Mouse (Mus musculus) limb, embryonic 10.5 days (tissue): ENCODE measurements around the gene Gm10197. TPM values are rescaled to one million over a fixed set of nuclear protein-coding genes. Genes with fewer than 3 reads are reported as not detected.

Source experiments
- DNase-seq: peaks from one replicate; pipeline ENCODE4 v3.0.0-alpha.2; 2017; ENCODE audit warnings: low spot score
- H3K27ac ChIP-seq: fragments of 300-500 bp; sonication (generic); 2 replicates; pipeline ENCODE4 v1.5.1; 2016; ENCODE audit warnings: mild to moderate bottlenecking
- H3K27me3 ChIP-seq: fragments of 300-500 bp; sonication (generic); 2 replicates; pipeline ENCODE4 v1.6.1; 2016; ENCODE audit warnings: low read depth, mild to moderate bottlenecking; ENCODE audit not compliant: poor library complexity, severe bottlenecking
- H3K36me3 ChIP-seq: fragments of 300-500 bp; sonication (generic); 2 replicates; pipeline ENCODE4 v1.6.1; 2016; ENCODE audit warnings: mild to moderate bottlenecking, moderate library complexity
- H3K4me1 ChIP-seq: fragments of 300-500 bp; sonication (generic); 2 replicates; pipeline ENCODE4 v1.6.1; 2016
- H3K4me3 ChIP-seq: fragments of 300-500 bp; sonication (generic); 2 replicates; pipeline ENCODE4 v1.5.1; 2016; ENCODE audit warnings: mild to moderate bottlenecking, moderate library complexity
- H3K9me3 ChIP-seq: fragments of 300-500 bp; sonication (generic); replicated peaks from 2 replicates; pipeline ENCODE4 v1.6.1; 2016; ENCODE audit warnings: mild to moderate bottlenecking
- WGBS: fragments of 180-500 bp; shearing (Covaris S2); methylation state at CpG from one replicate; pipeline ENCODE4 v1.1.7; 2016; 5-methylcytosine and 5-hydroxymethylcytosine counted together
- polyA plus RNA-seq: library from polyadenylated mRNA; unstranded; fragments of >200 nt; fragmentation: Nextera tagmentation; extraction: Ambion mirVana; gene quantifications from 2 replicates; pipeline ENCODE4 v1.2.1, GENCODE M21; 2016

Gene Gm10197
- polyA plus RNA-seq, 1 experiment from 2014 or later: 6.6 TPM

DNA sequence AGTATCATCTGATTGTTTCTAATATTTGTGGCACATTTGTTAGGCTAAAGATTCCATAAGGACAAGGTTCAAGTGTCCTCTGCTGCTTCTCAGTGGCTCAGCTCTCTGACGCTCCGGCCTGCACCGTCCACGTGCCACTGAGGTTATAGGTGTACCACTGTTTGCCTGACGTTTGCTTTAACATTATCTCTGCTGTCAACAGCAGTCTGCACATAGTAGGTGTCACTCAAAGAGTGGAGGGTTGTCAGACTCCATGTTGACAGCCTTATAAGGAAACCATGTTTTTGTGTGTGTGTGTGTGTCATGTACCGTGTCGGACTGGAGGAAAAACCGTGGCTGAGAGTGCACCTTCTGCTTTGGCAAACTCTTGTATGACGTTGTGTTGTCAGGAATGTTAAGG lies 36.3 kb downstream of the Gm10197 start:
- WGBS: 94% methylated on average over 9 of the region's 9 CpGs

DNA sequence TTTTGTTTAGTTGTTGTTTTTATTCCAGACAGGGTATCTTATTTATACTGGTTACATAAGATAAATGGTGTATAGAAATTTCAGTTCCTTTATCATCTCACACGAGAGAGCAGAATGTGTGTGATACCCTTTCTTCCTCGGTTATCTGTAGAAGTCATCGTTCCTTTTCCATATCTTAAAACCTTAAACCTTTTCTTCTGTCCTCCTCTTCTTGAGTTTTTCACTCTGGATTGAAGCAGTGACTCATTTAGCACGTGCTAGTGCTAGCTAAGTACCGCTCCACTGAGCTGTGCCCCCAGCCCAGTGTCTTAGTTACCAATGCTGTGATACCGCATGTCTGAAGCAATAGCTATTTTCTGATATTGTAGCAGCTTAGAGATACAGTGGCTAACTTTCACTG lies 37.8 kb downstream of the Gm10197 start:
- DNase-seq: no peak
- Histone ChIP-seq H3K4me3 (no peak overlapping the region), H3K27me3 (no peaks in the 10 kb centered on the region), H3K9me3 (no peaks in the 10 kb centered on the region), H3K36me3 (peaks cover 70% of the 10 kb centered on the region), H3K27ac (no peak overlapping the region), H3K4me1 (peaks cover 13% of the 10 kb centered on the region)
- WGBS: 92% methylated on average over 6 of the region's 6 CpGs

More for the DNA sequence above, 36.3 kb downstream of the Gm10197 start:
- Histone ChIP-seq H3K4me1 (peaks cover 11% of the 10 kb centered on the region), H3K27me3 (no peaks in the 10 kb centered on the region), H3K36me3 (peaks cover 72% of the 10 kb centered on the region), H3K9me3 (no peaks in the 10 kb centered on the region), H3K4me3 (no peak overlapping the region), H3K27ac (no peak overlapping the region)
- no peak for DNase-seq

DNA sequence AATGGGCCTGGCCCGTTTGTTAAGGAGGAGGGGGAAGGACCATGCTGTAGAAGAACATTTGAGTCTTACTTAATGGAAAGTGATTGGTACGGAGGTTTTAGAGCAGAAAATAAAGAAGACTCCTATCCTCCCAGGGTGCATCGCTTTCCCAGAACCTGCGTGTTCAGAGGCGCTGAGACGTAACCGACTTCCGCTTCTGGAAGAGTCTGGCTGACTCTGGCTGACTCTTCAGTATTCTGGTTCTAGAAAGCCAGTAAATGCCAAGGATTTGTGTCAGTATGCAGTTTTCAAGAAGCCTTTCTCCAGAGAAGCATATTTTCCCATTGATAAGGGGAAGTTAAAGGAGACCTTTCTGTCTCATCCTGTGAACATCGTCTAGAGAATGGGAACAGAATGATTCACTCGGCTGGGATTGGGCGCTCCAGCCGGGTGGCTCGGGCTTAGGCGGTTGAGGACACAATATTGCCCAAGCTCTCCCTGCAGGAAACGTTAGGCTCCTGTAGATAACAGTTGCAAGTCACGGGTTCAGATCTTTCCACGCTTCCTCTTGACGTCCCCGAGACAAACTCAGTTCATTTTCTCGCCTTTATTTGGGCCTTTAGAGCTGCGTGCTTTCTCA lies 39.6 kb downstream of the Gm10197 start:
- Histone ChIP-seq H3K36me3 (peaks cover 54% of the 10 kb centered on the region), H3K27ac (no peak overlapping the region), H3K27me3 (no peaks in the 10 kb centered on the region), H3K9me3 (no peaks in the 10 kb centered on the region), H3K4me3 (no peak overlapping the region), H3K4me1 (peaks cover 19% of the 10 kb centered on the region)
- DNase-seq: no peak
- WGBS: 94% methylated on average over 21 of the region's 21 CpGs

DNA sequence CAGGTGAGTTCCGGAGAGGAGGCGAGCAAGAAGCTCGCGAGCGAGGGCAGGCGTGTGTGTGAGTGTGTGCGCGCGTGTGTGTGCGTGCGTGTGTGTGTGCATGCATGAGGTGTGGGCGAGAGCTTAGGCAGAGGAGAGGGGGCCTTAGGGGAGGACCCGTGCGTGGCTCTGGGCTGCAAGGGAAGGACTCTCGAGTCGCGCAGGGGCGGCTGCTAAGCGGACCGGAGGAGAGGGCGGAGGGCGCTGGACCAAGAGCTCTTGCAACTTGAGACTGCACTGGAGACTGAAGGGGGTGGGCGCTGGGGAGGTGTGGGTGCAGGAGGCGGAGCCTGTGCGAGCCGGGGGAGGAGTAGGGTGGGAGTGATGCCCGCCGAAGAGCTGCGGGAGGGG lies 41.6 kb downstream of the Gm10197 start:
- no peaks in the 10 kb centered on the region for H3K9me3 ChIP-seq
- H3K27ac ChIP-seq: peak overlapping the region; percentile 87
- H3K27me3 ChIP-seq: no peaks in the 10 kb centered on the region
- peak; percentile 81 for DNase-seq
- peaks cover 32% of the 10 kb centered on the region for H3K4me1 ChIP-seq
- peak overlapping the region; percentile 85 for H3K4me3 ChIP-seq
- under 1% methylated on average over 28 of the region's 29 CpGs for WGBS
- H3K36me3 ChIP-seq: peaks cover 36% of the 10 kb centered on the region

DNA sequence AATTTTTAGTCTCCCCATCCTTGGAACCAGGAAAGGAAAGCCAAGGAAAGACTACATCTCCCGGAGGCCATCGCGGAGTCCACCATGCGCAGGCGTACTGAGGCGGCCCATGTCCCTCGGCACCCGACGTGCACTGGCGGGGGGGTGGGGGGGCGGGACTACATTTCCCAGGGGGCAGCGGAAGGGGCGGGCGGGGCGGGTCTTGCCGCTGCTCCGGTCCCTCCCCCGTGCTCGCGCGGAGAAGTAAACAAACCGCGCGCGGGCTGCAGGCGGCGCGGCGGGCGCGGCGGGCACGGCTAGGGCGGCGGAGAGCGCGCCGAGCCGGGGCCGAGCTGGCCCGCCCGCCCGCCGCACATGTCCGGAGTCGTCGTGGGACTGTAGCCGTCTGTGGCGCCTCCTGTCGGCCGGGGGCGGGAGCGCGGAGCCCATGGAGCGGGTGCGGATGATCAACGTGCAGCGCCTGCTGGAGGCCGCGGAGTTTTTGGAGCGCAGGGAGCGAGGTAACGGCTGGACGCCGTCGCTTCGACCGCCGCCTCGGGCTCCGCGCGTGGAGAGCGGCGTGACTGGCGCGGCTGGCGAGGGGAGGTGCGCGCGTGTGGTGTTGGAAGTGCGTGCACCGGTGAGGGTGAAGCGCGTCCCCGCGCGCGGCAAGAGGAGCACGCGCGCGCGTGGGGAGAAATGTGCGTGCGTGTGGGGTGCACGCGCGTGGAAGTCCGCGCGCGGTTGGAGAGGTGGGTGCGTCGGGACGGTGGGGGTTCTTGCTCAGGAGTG lies 42.2 kb downstream of the Gm10197 start:
- peaks cover 30% of the 10 kb centered on the region for H3K36me3 ChIP-seq
- H3K4me3 ChIP-seq: peak overlapping the region; percentile 85
- peak; percentile 94 for DNase-seq
- H3K27me3 ChIP-seq: no peaks in the 10 kb centered on the region
- peak overlapping the region; percentile 87 for H3K27ac ChIP-seq
- peaks cover 38% of the 10 kb centered on the region for H3K4me1 ChIP-seq
- under 1% methylated on average over 95 of the region's 106 CpGs for WGBS
- no peaks in the 10 kb centered on the region for H3K9me3 ChIP-seq

DNA sequence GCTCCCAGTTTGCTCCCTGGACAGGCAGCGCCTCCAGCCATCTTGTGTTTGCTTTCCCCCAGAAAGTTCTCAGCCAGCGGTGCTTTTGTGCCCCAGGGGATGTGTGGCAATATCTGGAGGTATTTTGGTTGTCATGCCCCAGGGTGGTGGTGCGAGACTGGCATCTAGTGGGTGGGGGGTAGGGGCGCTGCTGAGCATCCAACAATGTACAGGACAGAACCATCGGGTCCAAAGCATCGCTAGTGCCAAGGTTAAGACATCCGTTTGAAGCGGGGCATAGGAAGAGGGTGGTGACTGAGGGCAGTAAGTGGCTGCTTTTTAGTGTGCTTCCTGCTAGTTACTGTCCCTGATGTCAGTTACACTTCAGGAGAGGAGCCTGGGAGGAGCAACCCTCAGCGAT lies 43.5 kb downstream of the Gm10197 start:
- Histone ChIP-seq H3K4me1 (peaks cover 43% of the 10 kb centered on the region), H3K9me3 (no peaks in the 10 kb centered on the region)
- DNase-seq: no peak

DNA sequence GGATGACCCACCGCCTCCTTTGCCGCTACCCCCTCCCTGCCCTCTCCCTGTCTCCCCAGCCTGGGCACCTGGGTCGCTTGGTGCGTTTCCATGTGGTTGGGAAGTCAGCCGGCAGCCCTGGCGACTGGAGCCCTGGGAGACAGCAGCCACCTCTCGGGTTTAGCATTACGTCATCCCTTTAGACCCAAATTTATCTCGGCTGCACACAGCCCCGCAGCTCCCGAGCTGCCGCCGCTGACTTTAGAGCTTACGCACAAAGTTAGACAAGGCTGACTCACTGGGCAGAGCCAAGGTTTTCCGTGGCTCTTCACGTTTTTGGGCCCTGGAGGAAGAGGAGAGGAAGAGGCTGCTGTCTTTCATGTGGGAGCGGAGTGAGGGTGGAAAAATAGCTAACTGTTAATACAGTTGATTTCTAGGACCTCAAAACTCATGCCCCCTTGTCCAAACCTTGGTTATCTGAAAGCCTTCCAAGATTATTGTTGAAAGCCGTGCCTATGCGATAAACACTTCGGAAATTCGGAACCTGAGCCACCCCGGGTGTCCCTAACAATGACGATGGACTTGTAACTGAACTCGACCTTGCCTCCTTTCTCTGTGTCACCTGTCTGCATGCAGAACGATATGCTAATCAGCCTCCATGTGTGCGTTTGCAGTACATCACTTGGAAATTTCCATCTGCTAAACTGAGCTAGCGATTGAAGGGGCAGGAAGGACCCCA lies 45.8 kb downstream of the Gm10197 start:
- Histone ChIP-seq H3K36me3 (no peaks in the 10 kb centered on the region), H3K4me1 (peaks cover 46% of the 10 kb centered on the region), H3K9me3 (no peaks in the 10 kb centered on the region), H3K4me3 (peak overlapping the region; percentile 41), H3K27me3 (no peaks in the 10 kb centered on the region), H3K27ac (peak overlapping the region; percentile 36; the same call in 1 of the 2 replicates)
- WGBS: 15% methylated on average over 27 of the region's 27 CpGs
- DNase-seq: peak; percentile 53

More for the DNA sequence above, 43.5 kb downstream of the Gm10197 start:
- Histone ChIP-seq H3K4me3 (no peak overlapping the region), H3K27me3 (no peaks in the 10 kb centered on the region), H3K36me3 (peaks cover 19% of the 10 kb centered on the region), H3K27ac (no peak overlapping the region)
- 75% methylated on average over 9 of the region's 9 CpGs for WGBS

DNA sequence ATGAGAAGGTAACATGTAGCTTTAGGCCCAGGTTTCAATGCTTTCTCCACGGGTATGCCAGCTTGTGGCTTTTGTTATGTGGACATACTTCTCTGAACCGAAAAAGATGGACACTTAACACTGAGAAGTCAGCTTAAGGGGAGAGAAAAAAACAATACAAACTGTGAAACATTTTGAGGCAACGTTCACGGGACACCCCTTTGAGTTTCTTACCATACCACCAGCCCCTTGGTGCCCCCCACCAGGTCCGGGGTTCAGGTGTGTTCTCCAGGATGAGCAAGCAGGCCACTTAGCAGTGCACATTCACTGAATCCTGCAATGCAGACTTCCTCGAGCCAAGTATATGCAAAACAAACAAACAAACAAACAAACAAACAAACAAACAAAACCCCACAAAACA lies 46.7 kb downstream of the Gm10197 start:
- Histone ChIP-seq H3K4me1 (peaks cover 38% of the 10 kb centered on the region), H3K27me3 (no peaks in the 10 kb centered on the region), H3K4me3 (peak overlapping the region; percentile 41), H3K27ac (no peak overlapping the region), H3K36me3 (no peaks in the 10 kb centered on the region), H3K9me3 (no peaks in the 10 kb centered on the region)
- WGBS: 59% methylated on average over 6 of the region's 6 CpGs
- DNase-seq: no peak

DNA sequence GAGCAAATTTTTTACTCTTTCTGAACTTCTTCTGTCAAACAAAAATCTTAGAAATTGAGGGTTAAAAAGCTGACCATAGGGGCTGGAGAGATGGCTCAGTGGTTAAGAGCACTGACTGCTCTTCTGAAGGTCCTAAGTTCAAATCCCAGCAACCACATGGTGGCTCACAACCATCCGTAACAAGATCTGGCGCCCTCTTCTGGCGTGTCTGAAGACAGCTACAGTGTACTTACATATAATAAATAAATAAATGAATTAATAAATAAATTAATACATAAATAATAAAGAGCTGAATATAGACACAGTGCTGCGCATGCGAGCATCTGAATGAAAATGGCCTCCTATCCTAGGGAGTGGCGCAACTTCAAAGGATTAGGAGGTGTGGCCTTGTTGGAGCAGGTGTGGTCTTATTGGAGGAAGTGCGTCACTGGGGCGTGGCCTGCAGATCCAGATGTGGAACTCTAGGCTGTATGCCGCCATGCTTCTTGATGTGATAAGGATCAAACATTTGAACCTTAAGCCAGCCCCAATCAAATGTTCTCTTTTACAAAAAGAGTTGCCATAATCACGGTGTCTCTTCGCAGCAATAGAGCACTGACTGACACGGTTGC lies 49.0 kb downstream of the Gm10197 start:
- Histone ChIP-seq H3K27ac (no peak overlapping the region), H3K4me3 (no peak overlapping the region), H3K9me3 (no peaks in the 10 kb centered on the region), H3K27me3 (no peaks in the 10 kb centered on the region), H3K36me3 (no peaks in the 10 kb centered on the region), H3K4me1 (peaks cover 28% of the 10 kb centered on the region)
- 94% methylated on average over 12 of the region's 12 CpGs for WGBS
- no peak for DNase-seq

Other genes with a start within 250 kb of the Gm10197 start
- 46.4 and 63.7 TPM in 2 replicates for gene Add3, start 231.3 kb downstream of the Gm10197 start, polyA plus RNA-seq
- 28.6 and 32.4 TPM in 2 replicates for gene Mxi1, start 61.2 kb downstream of the Gm10197 start, polyA plus RNA-seq
- gene Smndc1, start 18.8 kb upstream of the Gm10197 start, polyA plus RNA-seq: 41.2 and 43.8 TPM in 2 replicates
- 6.4 and 8.9 TPM in 2 replicates for gene Dusp5, start 157.3 kb upstream of the Gm10197 start, polyA plus RNA-seq
- gene Nutf2-ps1, start 217.3 kb upstream of the Gm10197 start, polyA plus RNA-seq: 549 and 585 TPM in 2 replicates
- 62.4 and 77.0 TPM in 2 replicates for gene Smc3, start 228.6 kb upstream of the Gm10197 start, polyA plus RNA-seq